Mouse (Mus musculus): ENCODE data around the gene Eci1.
"Not testable (repeated sequence)": the region's sequence is repeated elsewhere in the genome, so short reads cannot be mapped to it uniquely, and the experiment has no call there.

Eci1 gene

DNA sequence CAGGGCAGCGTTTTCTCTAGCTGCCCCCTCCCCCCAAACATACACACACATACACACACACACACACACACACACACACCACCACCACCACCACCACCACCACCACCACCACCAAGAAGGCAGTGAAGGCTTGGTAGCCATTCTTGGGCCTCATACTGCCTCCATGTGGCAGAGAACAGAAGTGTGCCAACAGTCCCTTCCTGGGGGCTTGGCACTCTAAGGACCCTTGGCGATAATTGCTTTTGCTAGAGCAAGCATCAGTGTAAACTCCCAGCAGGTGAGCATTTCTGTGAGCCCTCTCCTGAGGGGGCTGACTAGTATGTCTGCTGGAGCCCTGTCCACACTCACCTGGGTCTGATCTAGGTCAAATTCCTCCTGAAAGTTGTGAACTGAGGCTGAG, 14.7 kb downstream of the Eci1 start:
- no peak for DNase-seq

DNA sequence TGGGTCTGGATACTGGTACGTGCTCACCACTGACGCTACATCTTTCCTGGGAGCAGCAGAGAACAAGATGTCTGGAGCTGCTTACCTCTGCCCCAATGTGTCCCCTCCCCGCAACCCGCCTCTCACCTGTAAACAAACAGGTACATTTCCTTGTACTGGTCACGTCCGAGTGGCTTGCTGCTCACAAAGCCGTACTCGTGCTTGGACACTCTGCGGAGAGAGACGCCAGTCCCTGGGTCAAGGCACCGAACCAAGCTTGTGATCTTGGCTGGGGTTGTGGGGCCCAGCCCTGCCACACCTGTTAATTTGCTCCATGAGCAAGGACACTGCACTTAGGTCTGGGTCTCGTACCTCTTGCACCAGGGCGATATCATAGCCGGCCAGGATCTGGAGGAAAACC, 15.7 kb downstream of the Eci1 start:
- no peak for DNase-seq

GRCm38 (mm10) chr17:24442632-24443155, 16.3 kb downstream of the Eci1 start, which contains the start of gene Dnase1l2:
Gene Dnase1l2 (minus strand): TSS chr17:24443105.
- no peak for DNase-seq

GRCm38 (mm10) chr17:24443409-24443808, 17.0 kb downstream of the Eci1 start:
- peak; percentile 72 for DNase-seq

- DNase-seq, result no peak
Measured at GRCm38 (mm10) chr17:24446590-24446989, 20.1 kb downstream of the Eci1 start.

DNA sequence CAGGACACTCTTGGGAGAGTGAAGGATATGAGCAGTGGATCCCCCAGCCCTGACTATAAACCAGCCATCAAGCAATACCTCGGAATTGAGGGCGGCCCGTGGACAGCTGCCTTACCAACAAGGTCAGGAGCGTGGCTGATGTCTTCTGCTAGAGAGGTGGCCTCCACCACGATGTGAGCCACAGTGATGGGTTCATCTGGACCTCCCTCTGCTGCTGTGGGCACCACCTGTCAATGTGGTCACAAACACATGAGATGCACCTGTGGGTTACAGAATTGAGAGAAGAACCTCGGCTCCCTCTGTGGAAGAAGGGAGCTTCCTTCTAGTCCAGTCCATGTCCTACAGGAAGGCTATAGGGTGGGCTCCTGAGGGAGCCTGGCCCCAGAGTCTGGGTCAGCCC, 23.1 kb downstream of the Eci1 start:
- DNase-seq, result no peak

- no peak for DNase-seq
Measured at GRCm38 (mm10) chr17:24451220-24451619, 24.8 kb downstream of the Eci1 start.

GRCm38 (mm10) chr17:24453372-24453771, 26.9 kb downstream of the Eci1 start:
- no peak for DNase-seq

GRCm38 (mm10) chr17:24454218-24454755, 27.8 kb downstream of the Eci1 start:
- DNase-seq, result no peak

DNA sequence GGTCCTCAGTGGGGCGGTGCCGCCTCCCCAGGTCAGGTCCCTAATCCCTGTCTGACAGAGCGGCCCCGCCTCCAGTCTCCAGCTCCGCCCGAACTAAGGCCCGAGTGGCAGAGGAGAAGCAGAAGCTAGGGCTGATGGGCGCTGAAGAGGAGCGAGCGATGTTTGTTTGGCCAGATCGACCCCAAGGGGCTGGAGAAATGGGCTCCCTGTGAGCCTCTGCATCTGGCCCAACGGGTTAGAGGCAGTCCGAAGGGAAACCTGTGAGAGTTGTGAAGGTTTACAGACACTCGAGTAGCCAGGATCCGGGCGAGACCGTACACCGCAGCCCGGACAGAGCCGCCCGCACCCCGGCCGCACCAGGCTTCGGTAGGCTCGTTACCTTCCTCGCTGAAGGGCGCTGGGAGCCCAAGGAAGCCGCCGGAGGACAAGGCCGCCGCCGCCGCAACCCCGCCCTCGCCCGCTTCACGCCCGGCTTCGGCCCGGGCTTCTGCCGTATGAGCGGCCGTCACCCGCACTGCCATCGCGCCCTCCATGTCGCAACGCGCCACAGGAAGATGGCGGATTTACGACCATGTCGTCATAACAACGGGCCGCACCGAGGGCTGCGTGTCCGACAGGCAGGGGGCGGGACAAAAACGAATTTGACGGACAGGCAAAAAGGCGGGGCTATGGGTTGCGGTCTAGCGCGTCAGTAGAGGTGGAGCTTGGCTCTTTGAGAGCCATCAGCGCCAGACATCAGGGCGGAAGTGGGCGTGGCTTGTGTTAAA, 28.5 kb downstream of the Eci1 start:
- DNase-seq, result peak; percentile 98

- not testable (repeated sequence) for DNase-seq
Measured at GRCm38 (mm10) chr17:24455523-24456206, 29.2 kb downstream of the Eci1 start.

DNA sequence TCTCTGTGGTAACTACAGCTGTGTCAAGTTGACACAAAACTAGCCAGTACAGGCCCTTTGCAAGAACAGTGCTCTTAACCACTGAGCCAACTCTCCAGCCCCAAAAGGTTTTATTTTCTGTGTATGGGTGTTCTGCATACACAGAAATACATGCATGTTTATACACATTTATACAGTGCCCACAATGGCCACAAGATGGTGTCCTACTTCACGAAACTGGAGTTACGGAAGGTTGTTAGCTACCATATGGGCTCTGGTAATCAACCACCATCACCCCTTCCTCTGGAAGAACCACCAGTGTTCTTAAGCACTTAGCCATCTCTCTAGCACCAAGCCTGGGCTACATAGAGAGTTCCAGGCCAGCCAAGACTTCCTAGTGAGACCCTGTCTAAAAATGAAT, 35.1 kb downstream of the Eci1 start:
- no peak for DNase-seq

DNA sequence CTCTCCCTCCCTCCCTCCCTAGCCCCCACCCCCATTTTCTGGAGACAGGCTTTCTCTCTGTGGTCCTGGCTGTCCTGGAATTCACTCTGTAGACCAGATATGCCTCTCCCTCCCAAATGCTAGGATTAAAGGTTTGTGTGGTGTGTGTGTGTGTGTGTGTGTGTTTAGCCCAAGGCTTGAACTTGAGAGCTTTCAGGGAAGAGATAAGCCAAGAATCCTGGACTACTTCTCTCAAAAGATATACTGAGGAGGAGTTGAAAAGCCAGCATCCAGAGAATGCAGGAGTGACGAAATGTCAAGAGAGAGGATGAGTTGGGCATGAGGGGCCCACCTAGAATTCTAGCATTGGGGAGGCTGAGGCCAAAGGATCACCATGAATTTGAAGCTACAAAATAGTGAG, 36.5 kb downstream of the Eci1 start:
- no peak for DNase-seq

DNA sequence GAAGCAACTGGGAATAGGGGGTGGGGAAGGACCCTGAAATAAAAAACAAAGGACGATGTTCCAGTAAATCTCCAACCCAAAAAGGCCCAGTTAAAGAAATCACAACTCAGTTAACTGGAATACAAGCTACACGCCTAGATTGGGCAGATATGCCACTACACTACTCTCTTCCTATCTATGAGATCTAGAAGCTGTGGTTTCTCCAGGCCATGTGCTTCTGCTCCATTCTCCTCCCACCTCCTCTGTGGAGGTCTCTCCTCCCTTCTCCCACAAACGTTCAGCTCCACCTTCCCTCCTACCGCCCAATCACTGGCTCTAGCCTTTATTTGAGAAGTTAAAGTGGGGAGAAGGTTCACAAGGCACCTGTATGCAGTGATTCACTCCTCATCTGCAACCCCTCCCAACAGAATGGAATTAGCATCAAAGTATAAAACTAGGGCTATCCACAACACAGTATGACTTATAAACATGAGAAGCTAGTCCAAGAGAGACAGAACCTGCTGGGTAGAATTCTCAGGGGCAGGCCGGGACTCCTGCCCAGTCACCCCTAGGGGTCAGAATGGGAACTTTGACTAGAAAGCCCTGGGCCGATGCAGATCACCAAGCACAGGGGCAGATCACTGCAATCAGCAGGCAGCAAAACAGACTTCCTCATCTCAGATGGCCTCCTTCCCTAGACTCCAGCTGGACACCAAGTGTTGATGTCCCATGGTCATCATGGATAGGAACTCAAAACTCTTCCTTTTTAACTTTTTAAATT, 37.1 kb downstream of the Eci1 start:
- DNase-seq, result no peak

- no peak for DNase-seq
Measured at GRCm38 (mm10) chr17:24468636-24469246, 42.3 kb downstream of the Eci1 start.

DNA sequence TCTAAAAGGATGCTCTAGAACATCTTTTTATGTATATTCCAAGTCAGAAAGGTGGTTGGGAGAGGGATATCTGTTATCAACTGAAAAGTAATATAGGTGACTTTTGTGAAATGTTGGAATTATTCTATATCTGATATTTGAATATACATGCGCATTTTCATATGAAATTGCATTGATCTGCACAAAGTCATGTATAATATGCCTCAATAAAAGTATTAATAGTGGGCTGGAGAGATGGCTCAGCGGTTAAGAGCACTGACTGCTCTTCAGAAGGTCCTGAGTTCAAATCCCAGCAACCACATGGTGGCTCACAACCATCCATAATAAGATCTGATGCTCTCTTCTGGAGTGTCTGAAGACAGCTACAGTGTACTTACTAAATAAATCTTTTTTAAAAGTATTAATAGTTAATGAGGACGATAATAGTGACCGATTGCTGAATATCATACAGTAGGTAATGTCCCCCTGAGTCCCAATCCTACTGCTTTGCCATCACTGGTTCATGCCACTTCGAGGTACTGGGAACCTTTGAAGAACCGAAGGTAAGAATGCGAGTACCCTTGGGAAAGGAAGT, 43.0 kb downstream of the Eci1 start:
- DNase-seq, result no peak

DNA sequence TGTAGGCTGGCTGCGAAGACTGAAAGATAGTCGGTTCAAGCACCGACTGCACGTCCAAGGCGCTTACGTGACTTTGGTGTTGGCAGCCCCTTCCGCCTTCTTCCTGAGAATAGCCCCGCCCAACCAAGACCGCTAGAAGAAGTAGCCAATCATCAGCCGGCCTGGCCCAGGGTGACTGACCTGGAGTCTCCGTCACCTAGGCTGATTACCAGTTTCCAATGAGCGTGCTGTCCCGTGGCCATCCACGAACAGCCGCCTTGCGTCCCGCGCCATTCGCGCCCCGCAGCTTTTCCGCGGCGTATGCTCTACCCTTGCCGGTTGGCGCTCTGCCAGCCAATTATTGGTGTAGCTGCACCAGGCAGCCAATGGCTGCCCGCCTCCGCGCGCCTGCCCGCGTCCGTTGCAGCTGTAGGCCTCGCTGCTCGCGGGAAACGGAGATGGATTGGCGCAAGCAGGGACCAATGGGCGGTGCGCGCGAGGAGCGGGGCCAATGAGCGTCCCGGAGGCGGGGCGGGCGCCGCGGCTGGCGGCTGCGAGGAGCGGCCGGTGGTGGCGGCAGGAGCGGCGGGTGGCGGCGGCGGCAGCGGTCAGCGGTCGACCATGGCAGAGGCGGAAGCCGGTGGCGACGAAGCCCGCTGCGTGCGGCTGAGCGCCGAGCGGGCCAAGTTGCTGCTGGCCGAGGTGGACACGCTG, 43.6 kb downstream of the Eci1 start, which contains the start of the genes E4f1 and Pgp:
Gene E4f1, minus strand, starts transcription at position 404 of the 693 bp plus-strand sequence.
Gene Pgp, plus strand, starts transcription at position 483 of the 693 bp plus-strand sequence.
- DNase-seq, result peak; percentile 100

GRCm38 (mm10) chr17:24470701-24471527, 44.5 kb downstream of the Eci1 start:
- DNase-seq, result peak; percentile 56

DNA sequence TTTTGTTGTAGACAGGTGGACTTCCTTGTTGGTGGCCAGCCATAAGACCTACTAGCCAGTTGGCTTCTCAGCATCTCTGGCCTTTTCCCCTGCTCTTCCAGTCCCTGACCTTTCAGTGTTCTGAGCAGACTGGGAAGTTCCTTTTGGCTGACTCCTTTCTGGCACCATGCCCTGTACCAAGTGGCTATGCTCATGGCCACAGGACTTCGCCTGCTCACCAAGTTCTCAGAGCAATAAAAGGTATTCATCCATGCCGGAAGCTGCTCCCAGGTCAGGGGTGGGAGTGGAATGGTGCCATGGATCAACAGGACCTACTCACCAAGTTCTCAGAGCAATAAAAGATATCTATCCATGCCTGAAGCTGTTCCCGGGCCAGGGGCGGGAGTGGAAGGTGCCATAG, 46.1 kb downstream of the Eci1 start:
- peak; percentile 67 for DNase-seq

DNA sequence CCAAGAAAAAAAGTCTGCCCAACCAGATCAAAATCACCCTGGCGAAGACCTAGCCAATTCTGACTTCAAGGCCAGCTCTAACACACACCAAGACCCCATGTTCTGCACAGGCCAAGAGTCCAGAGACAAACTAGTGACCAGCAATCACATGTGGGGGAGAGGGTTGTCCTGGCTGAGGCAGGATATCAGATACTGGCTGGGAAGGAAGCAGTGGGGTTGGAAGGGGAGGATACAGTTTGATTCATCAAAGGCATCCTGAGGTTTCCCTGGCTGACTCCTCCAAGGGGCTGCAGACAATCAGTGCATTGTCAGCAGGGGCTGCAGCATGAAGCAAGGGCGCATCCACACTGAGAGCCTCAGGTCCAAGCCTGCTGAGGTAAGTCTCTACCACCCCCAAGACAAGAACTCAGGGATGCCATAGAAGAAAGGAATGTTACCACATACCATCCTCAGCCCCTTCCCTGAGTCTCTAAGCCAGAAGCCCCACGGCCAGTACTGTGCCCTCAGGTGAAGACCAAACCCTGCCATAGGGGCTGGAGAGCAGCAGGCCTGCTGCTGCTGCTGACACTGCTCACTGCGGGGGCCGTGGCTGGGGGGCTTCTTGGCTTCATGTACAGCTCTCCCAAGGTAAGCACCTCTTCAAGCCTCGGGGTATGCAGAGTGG, 47.3 kb downstream of the Eci1 start, which contains the start of gene Bricd5:
Gene Bricd5, plus strand, starts transcription at position 273 of the 664 bp plus-strand sequence.
- no peak for DNase-seq
